Mouse (Mus musculus): ENCODE measurements around the gene Srpk1. TPM values are rescaled to one million over a fixed set of nuclear protein-coding genes. Genes with fewer than 3 reads are reported as not detected.

The Srpk1 gene
- total RNA-seq, 1 experiment from 2014 or later, result 167 TPM

GRCm38 (mm10) chr17:28617636-28618035 is 4.9 kb downstream of the Srpk1 start:
- ATAC-seq (replicated peaks; ENCODE audit: low read depth, poor library complexity, severe bottlenecking), result no peak

DNA sequence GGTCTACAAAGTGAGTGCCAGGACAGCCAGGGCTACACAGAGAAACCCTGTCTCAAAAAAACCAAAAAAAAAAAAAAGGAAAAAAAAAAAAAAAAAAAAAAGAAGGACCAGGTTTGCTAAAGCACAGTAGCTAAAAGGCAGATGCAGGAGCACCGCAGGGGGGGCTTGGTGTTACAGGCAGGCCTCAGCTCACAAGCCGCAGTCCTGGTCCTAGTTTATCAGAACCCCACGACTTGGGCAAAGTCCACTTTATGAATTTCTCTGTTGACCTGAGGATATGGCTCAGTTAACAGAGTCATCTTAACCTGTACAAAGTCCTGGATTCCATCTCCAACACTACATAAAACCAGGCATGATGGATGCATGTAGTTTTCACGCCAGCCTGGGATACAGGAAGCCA is 7.2 kb downstream of the Srpk1 start:
- ATAC-seq (replicated peaks; ENCODE audit: low read depth, poor library complexity, severe bottlenecking), result no peak

DNA sequence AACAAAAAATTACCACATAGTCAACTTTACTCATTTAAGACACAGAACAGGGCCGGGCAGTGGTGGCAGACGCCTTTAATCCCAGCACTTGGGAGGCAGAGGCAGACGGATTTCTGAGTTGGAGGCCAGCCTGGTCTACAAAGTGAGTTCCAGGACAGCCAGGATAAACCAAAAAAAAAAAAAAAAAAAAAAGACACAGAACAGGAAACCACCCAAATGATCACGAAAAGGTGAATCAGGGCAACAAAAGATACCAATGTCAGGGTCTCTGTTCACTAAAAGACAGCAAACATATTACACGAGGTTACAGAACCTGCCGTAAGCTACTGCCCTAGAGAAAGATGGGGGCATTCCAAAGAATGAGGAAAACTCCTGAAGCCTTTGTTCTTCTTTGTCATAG is 9.4 kb downstream of the Srpk1 start:
- no peak for ATAC-seq (replicated peaks; ENCODE audit: low read depth, poor library complexity, severe bottlenecking)

DNA sequence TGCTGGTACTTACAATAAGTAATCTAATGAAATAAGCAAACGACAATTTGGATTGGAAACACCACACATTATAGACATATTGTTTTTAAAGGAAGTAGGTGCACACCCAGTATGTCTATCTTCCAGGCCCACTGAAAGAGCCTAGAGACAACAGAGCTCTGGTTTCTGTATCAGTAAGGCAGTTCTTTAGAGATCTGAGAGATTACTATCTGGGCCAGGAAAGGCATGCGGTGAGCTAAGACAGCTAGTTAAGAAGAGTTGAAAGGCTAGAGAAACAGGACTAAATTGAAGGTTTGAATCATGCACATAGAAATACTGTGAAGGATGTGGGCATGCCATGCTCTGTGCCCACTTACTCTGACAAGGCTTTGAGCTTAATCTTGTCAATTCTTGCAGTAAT is 9.9 kb downstream of the Srpk1 start:
- 0 out of 2 replicates have a peak, but pooled peaks have one; percentile 15 for ATAC-seq (replicated peaks; ENCODE audit: low read depth, poor library complexity, severe bottlenecking)

DNA sequence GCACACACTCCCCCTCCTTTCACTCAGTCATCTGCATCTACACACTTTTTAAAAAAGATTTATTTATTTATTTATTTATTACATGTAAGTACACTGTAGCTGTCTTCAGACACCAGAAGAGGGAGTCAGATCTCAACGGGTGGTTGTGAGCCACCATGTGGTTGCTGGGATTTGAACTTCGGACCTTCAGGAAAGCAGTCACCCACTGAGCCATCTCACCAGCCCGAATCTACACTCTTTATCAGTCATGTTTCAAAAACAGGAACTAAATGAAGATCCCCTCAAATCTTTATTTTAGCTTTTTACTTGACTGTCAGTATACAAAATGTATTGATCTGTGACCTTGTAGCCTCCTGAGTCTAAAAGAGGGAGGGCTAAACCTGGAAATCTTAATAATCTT is 13.0 kb downstream of the Srpk1 start:
- ATAC-seq (replicated peaks; ENCODE audit: low read depth, poor library complexity, severe bottlenecking), result no peak

DNA sequence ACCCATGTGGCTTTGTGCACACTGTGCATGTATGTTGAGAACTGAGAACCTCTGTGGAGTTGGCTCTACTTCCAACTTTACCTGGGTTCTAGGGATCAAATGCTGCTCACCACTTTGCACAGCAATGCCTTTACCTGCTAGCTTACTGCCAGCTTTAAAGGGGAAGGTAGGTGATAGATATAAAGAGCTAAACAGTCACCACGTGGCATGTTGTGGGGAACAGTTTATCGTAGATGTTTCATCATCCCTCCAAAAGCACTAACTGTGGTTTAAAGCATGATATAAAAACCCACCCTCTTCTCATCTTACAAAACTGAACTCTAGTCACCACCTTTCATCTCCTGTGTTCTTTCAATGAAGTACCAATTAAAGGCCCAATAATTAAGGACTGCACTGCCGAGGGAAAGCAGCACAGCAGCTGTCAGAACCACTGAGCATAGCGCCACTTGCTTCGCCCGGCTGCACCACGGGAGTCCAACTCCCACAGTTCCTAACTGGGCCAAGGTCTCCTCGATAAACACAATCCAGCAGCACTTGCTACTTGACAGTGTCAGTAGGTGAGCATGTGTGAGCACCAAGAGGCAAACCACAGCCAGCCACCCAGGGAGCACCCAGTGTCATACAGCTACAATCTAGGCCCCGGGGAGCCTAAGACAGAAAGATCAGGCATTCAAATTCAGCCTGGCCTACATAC is 20.8 kb downstream of the Srpk1 start:
- no peak for ATAC-seq (replicated peaks; ENCODE audit: low read depth, poor library complexity, severe bottlenecking)

DNA sequence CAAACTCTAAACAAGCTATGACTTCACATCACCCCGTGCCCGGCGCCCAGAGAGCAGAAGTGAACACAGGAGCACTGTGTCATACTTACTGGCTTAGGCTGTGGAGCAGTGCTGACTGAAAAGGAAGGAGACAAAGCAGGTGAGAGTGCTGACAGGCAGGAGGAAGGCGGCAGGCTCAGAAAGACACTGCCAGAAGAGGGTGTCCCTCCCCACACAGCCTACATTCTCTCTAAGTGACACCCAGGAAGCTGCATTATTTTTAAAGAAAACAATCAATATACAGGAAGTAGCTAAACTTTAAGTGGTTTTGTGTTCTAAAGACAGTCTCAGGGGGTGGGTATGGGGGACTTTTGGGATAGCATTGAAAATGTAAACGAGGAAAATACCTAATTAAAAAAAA is 21.7 kb downstream of the Srpk1 start:
- no peak for ATAC-seq (replicated peaks; ENCODE audit: low read depth, poor library complexity, severe bottlenecking)

DNA sequence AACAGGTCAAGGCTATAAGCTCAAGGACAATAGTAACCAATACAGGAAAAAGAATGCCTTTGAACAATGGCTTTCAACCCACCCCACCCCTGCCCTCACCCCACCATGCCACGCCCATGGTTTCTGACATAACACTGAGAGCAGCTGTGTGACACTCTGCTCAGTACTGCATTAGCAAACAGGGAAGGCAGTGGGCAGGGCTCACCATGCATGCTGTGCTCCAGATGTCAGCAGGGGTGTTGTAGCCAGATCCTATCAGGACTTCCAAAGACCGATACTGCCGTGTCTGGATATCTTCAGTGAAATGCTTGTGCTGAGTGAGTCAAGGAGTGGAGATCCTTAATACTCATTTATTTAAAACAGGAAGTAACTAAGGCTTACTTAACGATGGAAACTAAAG is 28.5 kb downstream of the Srpk1 start:
- no peak for ATAC-seq (replicated peaks; ENCODE audit: low read depth, poor library complexity, severe bottlenecking)

DNA sequence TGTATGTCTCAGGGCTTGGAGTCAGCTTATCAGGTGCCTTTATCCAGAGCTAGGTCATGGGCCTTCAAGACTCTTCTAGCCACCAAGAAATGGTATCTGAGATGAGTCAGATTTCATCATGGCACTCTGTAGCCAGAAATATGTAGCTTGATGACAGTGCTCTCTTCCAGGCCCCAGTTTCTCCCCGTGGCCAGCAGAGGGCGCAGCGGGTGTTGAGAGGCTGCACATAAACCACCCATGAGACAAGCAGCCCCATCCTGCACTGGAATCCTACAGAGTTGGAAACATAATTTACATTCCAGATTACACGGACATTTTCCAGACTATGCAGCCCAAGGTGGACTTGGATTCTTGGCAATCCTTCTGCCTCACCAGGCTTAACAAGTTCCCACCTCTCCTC is 29.5 kb downstream of the Srpk1 start:
- peak; percentile 81 for ATAC-seq (replicated peaks; ENCODE audit: low read depth, poor library complexity, severe bottlenecking)

DNA sequence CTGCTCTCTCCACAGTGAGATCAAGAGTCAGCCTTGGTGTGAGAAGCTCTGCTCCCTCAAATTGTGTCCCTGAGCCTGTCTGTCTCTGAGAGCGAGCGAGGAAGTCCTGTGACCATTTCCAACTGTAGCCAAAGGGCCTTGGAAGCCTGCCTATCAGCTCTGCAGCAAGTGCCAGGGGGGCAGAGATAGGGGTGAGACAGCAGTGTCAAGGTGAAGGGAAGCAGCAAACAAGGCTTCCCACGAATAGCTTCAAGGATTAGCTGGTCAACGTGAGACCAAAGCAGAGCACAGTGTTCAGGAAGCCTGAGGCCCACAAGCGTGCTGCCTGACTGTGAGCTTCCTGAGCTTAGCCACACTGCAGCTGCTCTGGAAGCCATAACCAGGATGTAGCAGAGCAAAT is 31.0 kb downstream of the Srpk1 start:
- peak; percentile 38; the same call in 1 of the 2 replicates for ATAC-seq (replicated peaks; ENCODE audit: low read depth, poor library complexity, severe bottlenecking)

DNA sequence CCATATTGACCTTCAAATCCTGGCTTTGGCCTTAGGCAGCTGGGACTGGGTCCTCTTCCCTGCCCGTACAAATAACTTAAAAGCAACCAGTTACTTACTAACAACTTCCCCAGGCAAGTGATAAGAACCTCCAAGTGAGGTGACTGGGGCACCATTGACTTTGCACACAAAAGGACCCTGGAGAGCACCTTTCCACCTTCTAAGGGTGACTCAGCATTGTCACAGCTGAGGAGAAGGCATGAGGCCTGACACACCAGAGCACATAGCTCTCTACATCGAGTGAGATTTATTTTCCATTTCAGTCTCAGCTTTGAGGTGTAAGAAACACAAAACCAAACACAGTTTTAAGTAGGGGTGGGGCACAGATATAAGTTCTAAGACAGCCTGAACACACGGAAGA is 31.9 kb downstream of the Srpk1 start:
- ATAC-seq (replicated peaks; ENCODE audit: low read depth, poor library complexity, severe bottlenecking), result no peak

GRCm38 (mm10) chr17:28588591-28588990 is 33.9 kb downstream of the Srpk1 start:
- no peak for ATAC-seq (replicated peaks; ENCODE audit: low read depth, poor library complexity, severe bottlenecking)

DNA sequence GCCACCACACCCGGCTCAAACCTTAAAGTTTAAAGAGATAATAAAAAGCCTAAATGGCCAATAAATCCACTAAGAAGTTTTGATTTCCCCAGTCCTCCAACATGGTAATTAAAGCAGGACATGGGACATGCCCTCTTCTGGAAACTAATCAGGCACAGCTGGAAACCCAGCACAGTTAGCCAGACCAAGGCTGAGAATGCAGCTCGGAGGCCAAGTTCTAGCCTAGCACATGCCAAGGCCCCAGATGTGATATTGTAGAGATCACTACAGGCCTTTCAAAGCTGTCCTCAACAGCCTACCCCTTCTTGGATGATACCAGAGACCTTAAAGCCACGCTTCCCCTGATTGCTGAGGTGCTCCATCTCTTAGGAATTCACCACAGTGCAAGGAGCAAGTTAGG is 36.0 kb downstream of the Srpk1 start:
- no peak for ATAC-seq (replicated peaks; ENCODE audit: low read depth, poor library complexity, severe bottlenecking)

GRCm38 (mm10) chr17:28581056-28581455 is 41.5 kb downstream of the Srpk1 start:
- no peak for ATAC-seq (replicated peaks; ENCODE audit: low read depth, poor library complexity, severe bottlenecking)

DNA sequence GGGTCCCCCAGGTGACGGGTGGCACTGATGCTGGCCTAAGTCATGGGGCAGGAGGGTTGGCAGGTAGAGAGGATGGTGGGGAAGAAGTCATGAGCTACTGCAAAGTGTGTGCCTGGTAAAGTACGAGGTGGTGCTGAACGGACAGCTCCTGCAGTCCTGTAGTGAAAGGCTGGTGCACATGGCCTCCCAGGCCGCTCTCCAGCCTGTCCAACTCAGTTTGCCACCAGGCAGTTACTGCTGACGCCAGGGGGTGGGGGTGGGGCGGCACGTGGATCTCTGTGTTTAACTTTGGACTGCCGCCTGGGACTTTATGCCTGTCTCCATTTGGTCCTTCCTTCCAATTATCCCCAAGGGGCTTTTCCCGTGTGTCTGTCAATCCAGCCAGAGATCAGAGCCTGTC is 42.1 kb downstream of the Srpk1 start:
- ATAC-seq (replicated peaks; ENCODE audit: low read depth, poor library complexity, severe bottlenecking), result peak; percentile 82

GRCm38 (mm10) chr17:28575244-28576125 is 47.0 kb downstream of the Srpk1 start, which contains the start of gene Lhfpl5:
TSS of gene Lhfpl5 (plus strand) at chr17:28575641.
- ATAC-seq (replicated peaks; ENCODE audit: low read depth, poor library complexity, severe bottlenecking), result peak; percentile 81

GRCm38 (mm10) chr17:28572941-28573340 is 49.6 kb downstream of the Srpk1 start:
- ATAC-seq (replicated peaks; ENCODE audit: low read depth, poor library complexity, severe bottlenecking), result no peak

DNA sequence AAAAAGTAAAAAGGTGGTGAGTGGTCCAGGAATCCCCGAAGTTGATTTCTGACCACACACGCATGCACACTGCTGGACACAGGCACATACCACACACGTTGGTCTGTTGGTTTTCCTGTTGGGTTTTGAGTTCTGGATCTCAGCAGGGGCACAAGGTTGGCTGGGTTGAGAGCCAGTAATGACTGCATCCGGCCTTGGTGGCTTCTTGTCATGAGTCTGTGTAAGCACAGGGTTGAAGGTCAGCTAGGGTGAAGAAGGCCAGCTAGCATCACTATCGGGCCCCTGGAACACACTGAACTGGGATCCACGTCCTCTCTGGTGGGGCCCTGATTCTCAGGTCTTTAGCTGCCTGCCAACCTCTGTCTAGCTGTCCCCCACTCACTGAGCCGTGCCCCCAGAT is 50.0 kb downstream of the Srpk1 start:
- ATAC-seq (replicated peaks; ENCODE audit: low read depth, poor library complexity, severe bottlenecking), result no peak

DNA sequence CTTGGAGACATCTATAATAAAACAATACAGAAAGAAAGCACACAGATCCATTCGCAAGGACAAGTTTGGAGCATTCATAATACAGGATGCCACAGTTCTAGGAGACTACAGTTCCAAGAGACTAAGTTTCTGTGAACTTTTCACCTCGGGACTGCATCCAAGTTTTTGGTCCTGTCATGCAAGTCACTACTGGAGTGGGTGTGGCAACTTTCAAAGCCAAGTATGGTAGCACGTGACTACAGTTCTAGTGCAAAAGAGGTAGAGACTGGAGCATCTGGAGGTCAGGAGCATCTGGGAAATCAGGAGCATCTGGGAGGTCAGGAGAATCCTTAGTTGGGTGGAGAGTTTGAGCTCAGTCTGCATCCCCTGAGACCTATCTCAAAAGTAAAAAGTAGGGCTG is 50.6 kb downstream of the Srpk1 start:
- ATAC-seq (replicated peaks; ENCODE audit: low read depth, poor library complexity, severe bottlenecking), result no peak

DNA sequence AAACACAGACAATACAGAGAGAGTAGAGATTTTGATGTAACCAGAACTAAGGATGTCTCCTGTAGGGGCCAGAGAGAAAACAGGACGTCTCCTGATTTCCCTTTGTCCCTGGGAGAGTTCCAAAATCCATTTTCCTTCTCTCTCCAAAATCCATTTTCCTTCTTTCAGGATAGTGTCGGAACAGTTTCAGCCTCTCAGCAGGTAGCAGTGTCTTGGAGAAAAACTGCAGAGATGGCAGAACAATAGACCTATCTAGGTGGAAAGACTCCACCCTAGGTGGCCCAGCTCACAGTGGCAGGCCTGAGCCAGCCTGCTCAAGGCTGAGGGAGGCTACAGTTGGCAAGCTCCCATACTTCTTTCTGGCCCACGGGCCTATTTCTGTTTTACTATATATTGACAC is 55.0 kb downstream of the Srpk1 start:
- ATAC-seq (replicated peaks; ENCODE audit: low read depth, poor library complexity, severe bottlenecking), result no peak

DNA sequence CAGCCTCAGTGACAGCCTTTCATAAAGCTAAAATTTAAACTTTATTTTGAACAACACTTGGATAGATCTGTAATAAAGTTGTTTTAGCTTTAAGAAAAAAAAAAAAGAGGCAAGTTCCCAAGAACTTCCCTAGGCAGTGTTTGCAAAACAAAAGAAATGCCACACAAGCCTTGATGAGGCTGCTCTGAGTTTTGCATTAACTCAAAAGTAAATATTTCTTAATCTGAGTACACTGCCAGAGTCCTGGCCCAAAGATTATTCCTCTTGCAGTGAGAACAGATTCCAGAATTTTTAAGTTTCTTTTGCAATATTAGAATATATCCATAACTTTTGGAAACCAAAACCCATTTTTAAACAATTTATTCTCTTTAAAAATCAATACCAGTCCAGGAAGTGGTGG is 57.3 kb downstream of the Srpk1 start:
- ATAC-seq (replicated peaks; ENCODE audit: low read depth, poor library complexity, severe bottlenecking), result no peak

Data from common myeloid progenitor, adult 5-6 weeks (primary cell).